18 mouse cellular contexts compared by ENCODE assay signal in the genomic region with DNA sequence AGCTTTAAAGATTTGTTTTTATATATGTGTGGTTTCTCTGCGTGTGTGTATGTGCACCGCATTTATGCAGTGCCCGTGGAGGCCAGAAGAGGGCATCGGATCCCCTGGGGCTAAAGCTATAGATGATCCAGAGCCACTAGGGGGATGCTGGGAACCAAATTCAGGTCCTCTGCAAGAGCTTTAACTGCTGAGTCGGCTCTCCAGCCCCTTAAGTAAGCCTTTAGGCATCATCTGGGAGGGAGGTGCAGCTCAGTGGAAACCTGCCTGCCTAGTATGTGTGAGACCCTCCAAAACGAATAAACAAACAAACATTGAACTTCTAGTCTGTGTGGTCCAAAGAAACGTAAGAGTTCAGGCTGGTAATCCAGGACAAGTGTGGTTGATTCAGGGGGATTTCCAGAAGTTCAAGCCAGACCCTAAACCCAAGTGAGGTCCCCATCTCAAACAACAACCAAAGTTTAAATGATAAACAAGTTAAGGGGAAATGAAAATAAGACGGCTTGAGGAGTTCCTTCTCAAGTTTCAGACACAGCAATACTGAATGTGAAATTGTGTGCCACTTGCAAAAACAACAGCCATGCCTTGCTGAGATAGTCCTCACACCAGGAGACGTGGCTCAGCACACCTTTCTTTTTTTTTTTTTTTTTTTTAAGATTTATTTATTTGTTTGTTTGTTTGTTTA. TPM values are rescaled to one million over a fixed set of nuclear protein-coding genes. Genes with fewer than 3 reads are reported as not detected.
DNase-seq lines count a peak whose midpoint lies in the region; ATAC-seq and TF ChIP-seq lines count a peak whose summit lies in the region.
"Had no signal": no experiment of that assay in that cellular context is flagged by ENCODE, and none has a peak within 500 bp of the region (broad histone marks: within the 10 kb centered on the region; RNA-seq: fewer than 3 reads in every experiment).

No protein-coding gene starts in this region.

- no peak for TF ChIP-seq POLR2A in heart, adult 2 months (IDR thresholded peaks at IDR 0.05; ENCODE audit: insufficient read depth, low read depth, low read length)
- TF ChIP-seq POLR2A in MEL (IDR thresholded peaks at IDR 0.05; ENCODE audit: control insufficient read depth in 1 of 2, insufficient read depth in 1 of 2, low read depth in 1 of 2, low read length in 2 of 2, poor library complexity in 1 of 2) = no peak

- DNase-seq in heart, adult 2 months = no peak
- no peak for DNase-seq in heart, embryonic 10.5 days (ENCODE audit: low spot score)
- DNase-seq in CD4-positive helper T cell, adult 2 months (ENCODE audit: low read depth, low spot score) = peak; percentile 23
- DNase-seq in MEL (ENCODE audit: low read depth, low spot score) = peak; percentile 12
- no peak for DNase-seq in thymus, postnatal 10 days (ENCODE audit: low spot score in 2 of 2)
- no peak for DNase-seq in right cerebral cortex, postnatal 10 days (ENCODE audit: low spot score in 2 of 2)
- DNase-seq: kidney, adult 18-20 months; kidney, postnatal 36 days; layer of hippocampus, postnatal 36 days; liver, embryonic 13.5 days; right cerebral cortex, postnatal 14 days had no signal

- H3K27ac ChIP-seq in heart, adult 2 months = no peak overlapping the region
- no peak overlapping the region for H3K27ac ChIP-seq in heart, embryonic 10.5 days
- H3K27ac ChIP-seq in MEL (ENCODE audit: control insufficient read depth, low read depth, low read length) = no peak overlapping the region
- H3K27ac ChIP-seq: embryonic facial prominence, embryonic 10.5 days; hindbrain, postnatal 0 days; liver, embryonic 13.5 days had no signal

- peaks cover 3% of the 10 kb centered on the region; the same call in 1 of the 2 replicates for H3K36me3 ChIP-seq in heart, adult 2 months (ENCODE audit: control insufficient read depth, insufficient read depth, low read length)
- peaks cover 36% of the 10 kb centered on the region for H3K36me3 ChIP-seq in heart, embryonic 10.5 days
- H3K36me3 ChIP-seq in MEL (ENCODE audit: control insufficient read depth in 1 of 2, insufficient read depth in 2 of 2, low read length in 2 of 2) = peaks cover 0 to 23% of the 10 kb centered on the region in 2 experiments; a peak in 2 of 4 replicates

- H3K79me2 ChIP-seq in heart, adult 2 months (replicated peaks; ENCODE audit: control insufficient read depth, insufficient read depth, low read length) = no peaks in the 10 kb centered on the region
- H3K79me2 ChIP-seq in MEL (ENCODE audit: control insufficient read depth, insufficient read depth, low read length, poor library complexity) = no peaks in the 10 kb centered on the region

- H3K9me3 ChIP-seq in heart, embryonic 10.5 days = no peaks in the 10 kb centered on the region
- H3K9me3 ChIP-seq in MEL (replicated peaks; ENCODE audit: insufficient read depth, low read length) = no peaks in the 10 kb centered on the region
- H3K9me3 ChIP-seq: liver, embryonic 13.5 days had no signal

- H3K9ac ChIP-seq in heart, adult 2 months (ENCODE audit: low read depth, low read length) = no peak overlapping the region
- no peak overlapping the region for H3K9ac ChIP-seq in MEL (ENCODE audit: control insufficient read depth, low read depth, low read length, poor library complexity, severe bottlenecking)
- H3K9ac ChIP-seq: liver, embryonic 13.5 days had no signal

- H3K4me3 ChIP-seq in heart, adult 2 months = no peak overlapping the region
- H3K4me3 ChIP-seq in heart, embryonic 10.5 days = no peak overlapping the region
- H3K4me3 ChIP-seq in MEL (ENCODE audit: control insufficient read depth in 1 of 2, insufficient read depth in 1 of 2, low read depth in 2 of 2, low read length in 2 of 2) = no peak overlapping the region
- H3K4me3 ChIP-seq: embryonic facial prominence, embryonic 10.5 days; liver, embryonic 13.5 days had no signal

- intact Hi-C loops in heart, adult 2 months (cut with DNase I) = no loop called here

- H3K4me1 ChIP-seq in heart, adult 2 months (ENCODE audit: control insufficient read depth, insufficient read depth, low read length) = peaks cover 13% of the 10 kb centered on the region
- peaks cover 58% of the 10 kb centered on the region for H3K4me1 ChIP-seq in heart, embryonic 10.5 days
- peaks cover 0 to 31% of the 10 kb centered on the region in 2 experiments for H3K4me1 ChIP-seq in MEL (ENCODE audit: control insufficient read depth in 1 of 2, insufficient read depth in 2 of 2, low read length in 2 of 2)

- WGBS in heart, adult 2 months = 98% methylated on average over 9 of the region's 9 CpGs
- 94% methylated on average over 9 of the region's 9 CpGs for WGBS in heart, embryonic 10.5 days

- no peak for TF ChIP-seq EP300 in heart, adult 2 months (IDR thresholded peaks at IDR 0.05; ENCODE audit: insufficient read depth, low read depth, low read length)
- no peak for TF ChIP-seq EP300 in MEL (IDR thresholded peaks at IDR 0.05; ENCODE audit: low read depth in 1 of 2, low read length in 2 of 2)

- TF ChIP-seq RAD21 in MEL (IDR thresholded peaks at IDR 0.05; ENCODE audit: low read depth, low read length) = no peak

- peak; percentile 19; the same call in 1 of the 2 replicates for TF ChIP-seq CTCF in heart, adult 2 months (IDR thresholded peaks at IDR 0.05)
- TF ChIP-seq CTCF in MEL (IDR thresholded peaks at IDR 0.05 in 2 of 3, conservative IDR thresholded peaks at IDR 0.05 in 1 of 3; ENCODE audit: control insufficient read depth in 1 of 3, insufficient read depth in 1 of 3, low read depth in 2 of 3, low read length in 3 of 3, poor library complexity in 1 of 3, severe bottlenecking in 1 of 3) = peak in 2 of 3 experiments; percentile 26 to 32; a peak in 3 of 6 replicates

- H3K27me3 ChIP-seq in heart, adult 2 months (ENCODE audit: control insufficient read depth, insufficient read depth, low read length) = no peaks in the 10 kb centered on the region
- H3K27me3 ChIP-seq in heart, embryonic 10.5 days (ENCODE audit: insufficient read depth, poor library complexity, severe bottlenecking) = no peaks in the 10 kb centered on the region
- no peaks in the 10 kb centered on the region for H3K27me3 ChIP-seq in MEL (ENCODE audit: control insufficient read depth in 1 of 2, insufficient read depth in 2 of 2, low read length in 2 of 2)
- H3K27me3 ChIP-seq: liver, embryonic 13.5 days; megakaryocyte, embryonic 14.5 days had no signal

- 0 out of 2 replicates have a peak, but pooled peaks have one; percentile 3 for ATAC-seq in monocyte, adult 5-6 weeks (replicated peaks; ENCODE audit: insufficient number of reproducible peaks, low FRiP score, low TSS enrichment, poor library complexity, severe bottlenecking)
- ATAC-seq: forebrain, embryonic 14.5 days; hindbrain, postnatal 0 days; lung, postnatal 0 days; midbrain, embryonic 16.5 days had no signal

TF ChIP-seq in MEL, 35 proteins besides CTCF, POLR2A, EP300 and RAD21:
- no peak for TF ChIP-seq USF1 (IDR thresholded peaks at IDR 0.05; ENCODE audit: low read depth, low read length)
- no peak for TF ChIP-seq MYB (IDR thresholded peaks at IDR 0.05; ENCODE audit: low read depth, low read length)
- TF ChIP-seq TCF12 (IDR thresholded peaks at IDR 0.05; ENCODE audit: low read depth, low read length) = no peak
- no peak for TF ChIP-seq HCFC1 (IDR thresholded peaks at IDR 0.05; ENCODE audit: low read depth, low read length)
- no peak for TF ChIP-seq ELF1 (IDR thresholded peaks at IDR 0.05; ENCODE audit: low read depth, low read length)
- no peak for TF ChIP-seq POLR2AphosphoS2 (IDR thresholded peaks at IDR 0.05; ENCODE audit: low read length)
- TF ChIP-seq E2F4 (IDR thresholded peaks at IDR 0.05; ENCODE audit: borderline replicate concordance, low read depth, low read length) = no peak
- no peak for TF ChIP-seq SIN3A (IDR thresholded peaks at IDR 0.05; ENCODE audit: low read length)
- no peak for TF ChIP-seq MXI1 (IDR thresholded peaks at IDR 0.05; ENCODE audit: low read depth, low read length)
- TF ChIP-seq GATA1 (IDR thresholded peaks at IDR 0.05; ENCODE audit: low read depth, low read length) = no peak
- TF ChIP-seq MAZ (IDR thresholded peaks at IDR 0.05; ENCODE audit: low read depth, low read length) = no peak
- no peak for TF ChIP-seq USF2 (IDR thresholded peaks at IDR 0.05; ENCODE audit: borderline replicate concordance in 1 of 2, insufficient read depth in 1 of 2, low read depth in 1 of 2, low read length in 2 of 2)
- TF ChIP-seq GABPA (IDR thresholded peaks at IDR 0.05; ENCODE audit: low read depth, low read length) = no peak
- no peak for TF ChIP-seq ZNF384 (IDR thresholded peaks at IDR 0.05; ENCODE audit: low read depth, low read length)
- TF ChIP-seq BHLHE40 (IDR thresholded peaks at IDR 0.05; ENCODE audit: borderline replicate concordance, low read depth, low read length) = no peak
- TF ChIP-seq CHD2 (IDR thresholded peaks at IDR 0.05; ENCODE audit: low read length) = no peak
- no peak for TF ChIP-seq ETS1 (IDR thresholded peaks at IDR 0.05; ENCODE audit: low read depth, low read length)
- TF ChIP-seq NELFE (IDR thresholded peaks at IDR 0.05; ENCODE audit: low read depth, low read length) = no peak

RNA-seq across cellular contexts. Expression of a gene that starts 57.5 kb away (rescaled TPM):
- 10 to 100 TPM; 49.0 to 53.6 TPM for total RNA-seq in heart, adult 2 months (2021)
- polyA plus RNA-seq in heart, adult 2 months (2012; rRNA removed) = 40.3 and 46.1 TPM in 2 replicates
- polyA plus RNA-seq in heart, embryonic 10.5 days (2016; fragmentation: Nextera tagmentation; extraction: Ambion mirVana) = 17.7 and 21.6 TPM in 2 replicates
- total RNA-seq in MEL (2012; rRNA removed) = 3.4 and 4.7 TPM in 2 replicates
- 10 to 100 TPM in 1 of 2 experiments, not detected in 1; 17.5 TPM for polyA plus RNA-seq in MEL (2012; ENCODE audit: insufficient read depth in 1 of 2, insufficient read length in 2 of 2, low read depth in 1 of 2, low replicate concordance in 2 of 2, missing spikeins in 1 of 2)
- 39.1 to 101 TPM (median 67.2 TPM) in 3 replicates for total RNA-seq in monocyte, adult 5-6 weeks (2017)

Comparison
In these comparisons a context has a peak if more than half of its experiments do, and no peak if none do; other contexts are left out.
1. DNase-seq: peak in CD4-positive helper T cell, adult 2 months (single experiment) and MEL (single experiment); none in heart, adult 2 months (0 of 2), heart, embryonic 10.5 days (single experiment), thymus, postnatal 10 days (0 of 2) and right cerebral cortex, postnatal 10 days (0 of 2).